Mouse (Mus musculus): ENCODE results near the gene Rrp1b. TPM values are rescaled to one million over a fixed set of nuclear protein-coding genes. Genes with fewer than 3 reads are reported as not detected.
"Not testable (repeated sequence)": the region's sequence is repeated elsewhere in the genome, so short reads cannot be mapped to it uniquely, and the experiment has no call there.

Rrp1b gene
- polyA plus RNA-seq, 1 experiment from 2014 or later, result 13.9 TPM

DNA sequence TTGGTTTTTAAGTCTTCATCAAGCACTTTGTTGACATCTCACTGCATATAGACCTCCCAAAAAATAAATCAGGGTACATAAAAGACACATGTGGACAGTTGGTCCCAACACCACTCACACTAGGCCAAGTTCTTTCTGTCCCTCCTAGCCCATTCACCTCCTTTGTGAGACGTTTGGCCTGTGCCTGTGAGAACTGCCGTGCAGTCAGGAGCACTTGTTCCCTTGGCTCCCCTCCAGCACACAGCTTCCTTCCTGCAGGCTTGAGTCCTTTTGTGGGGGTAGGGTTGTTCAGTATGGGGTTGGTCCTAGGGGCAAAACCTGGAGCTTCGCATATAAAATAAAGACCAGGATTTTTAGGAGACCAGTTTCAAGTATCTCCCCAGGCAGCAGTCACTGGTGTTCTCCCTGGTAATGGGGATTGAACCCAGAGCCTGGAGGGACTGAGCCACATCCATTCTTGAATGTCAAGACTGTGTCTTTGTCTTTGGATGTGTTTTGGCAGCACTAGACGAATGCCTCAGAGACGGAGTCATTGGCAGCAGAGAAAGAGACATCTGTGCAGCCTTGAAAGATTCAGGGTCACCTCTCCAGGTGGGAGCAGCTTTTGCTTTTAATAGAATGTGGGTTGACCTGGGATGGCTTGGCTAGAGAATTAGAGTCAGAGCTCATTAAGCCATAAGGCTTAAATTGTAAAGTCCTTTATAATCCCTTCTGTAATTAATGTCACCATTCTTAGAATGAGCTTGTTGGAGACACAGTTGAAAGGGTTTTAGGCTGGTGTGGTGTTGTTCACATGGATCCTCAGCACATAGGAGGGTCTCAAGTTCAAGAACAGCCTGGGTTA lies 16.6 kb downstream of the Rrp1b start:
- no peak for TF ChIP-seq EP300 (IDR thresholded peaks at IDR 0.05; ENCODE audit: low read depth)
- TF ChIP-seq CTCF (IDR thresholded peaks at IDR 0.05; ENCODE audit: low read depth), result no peak
- H3K27ac ChIP-seq (ENCODE audit: low read depth), result no peak overlapping the region
- WGBS (ENCODE audit: insufficient replicate concordance), result 66% methylated on average over 5 of the region's 5 CpGs
- H3K4me1 ChIP-seq (ENCODE audit: insufficient read depth), result no peaks in the 10 kb centered on the region
- H3K36me3 ChIP-seq (replicated peaks; ENCODE audit: insufficient read depth, low read length), result peaks cover 51% of the 10 kb centered on the region
- H3K9ac ChIP-seq (replicated peaks), result no peak overlapping the region
- H3K4me3 ChIP-seq (ENCODE audit: low read depth, low read length), result no peak overlapping the region
- ATAC-seq (no peak), DNase-seq (no peak)
- no peaks in the 10 kb centered on the region for H3K9me3 ChIP-seq (ENCODE audit: low read length)
- H3K27me3 ChIP-seq (ENCODE audit: insufficient read depth, low read length), result no peaks in the 10 kb centered on the region
- no peak overlapping the region for H3K4me2 ChIP-seq (ENCODE audit: low read depth, low read length)

DNA sequence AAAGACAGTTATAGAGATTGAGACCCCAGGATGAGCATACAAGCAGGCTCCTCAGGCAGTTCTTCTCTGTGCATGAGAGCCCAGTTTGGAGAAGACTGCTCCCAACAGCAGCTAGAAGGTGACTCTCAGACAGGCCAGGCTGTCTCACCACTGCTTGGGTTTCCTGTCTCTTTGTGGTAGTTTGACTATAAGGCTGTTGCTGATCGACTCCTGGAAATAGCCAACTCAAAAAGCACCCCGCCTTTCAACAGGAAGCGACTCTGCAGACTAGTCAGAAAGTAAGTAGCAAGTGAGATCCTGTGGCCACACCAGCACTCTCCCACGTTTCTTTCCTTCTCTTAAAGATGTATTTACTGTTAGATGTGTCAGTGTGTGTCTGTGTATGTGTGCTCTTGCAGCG lies 17.8 kb downstream of the Rrp1b start:
- DNase-seq, result no peak
- H3K4me2 ChIP-seq (ENCODE audit: low read depth, low read length), result no peak overlapping the region
- no peak for ATAC-seq
- no peaks in the 10 kb centered on the region for H3K9me3 ChIP-seq (ENCODE audit: low read length)
- no peak overlapping the region for H3K4me3 ChIP-seq (ENCODE audit: low read depth, low read length)
- H3K27me3 ChIP-seq (ENCODE audit: insufficient read depth, low read length), result no peaks in the 10 kb centered on the region
- TF ChIP-seq EP300 (IDR thresholded peaks at IDR 0.05; ENCODE audit: low read depth) (no peak), CTCF (IDR thresholded peaks at IDR 0.05; ENCODE audit: low read depth) (no peak)
- H3K9ac ChIP-seq (replicated peaks), result no peak overlapping the region
- WGBS (ENCODE audit: insufficient replicate concordance), result 65% methylated on average over 5 of the region's 5 CpGs
- H3K4me1 ChIP-seq (ENCODE audit: insufficient read depth), result no peaks in the 10 kb centered on the region
- no peak overlapping the region for H3K27ac ChIP-seq (ENCODE audit: low read depth)
- peaks cover 53% of the 10 kb centered on the region for H3K36me3 ChIP-seq (replicated peaks; ENCODE audit: insufficient read depth, low read length)

DNA sequence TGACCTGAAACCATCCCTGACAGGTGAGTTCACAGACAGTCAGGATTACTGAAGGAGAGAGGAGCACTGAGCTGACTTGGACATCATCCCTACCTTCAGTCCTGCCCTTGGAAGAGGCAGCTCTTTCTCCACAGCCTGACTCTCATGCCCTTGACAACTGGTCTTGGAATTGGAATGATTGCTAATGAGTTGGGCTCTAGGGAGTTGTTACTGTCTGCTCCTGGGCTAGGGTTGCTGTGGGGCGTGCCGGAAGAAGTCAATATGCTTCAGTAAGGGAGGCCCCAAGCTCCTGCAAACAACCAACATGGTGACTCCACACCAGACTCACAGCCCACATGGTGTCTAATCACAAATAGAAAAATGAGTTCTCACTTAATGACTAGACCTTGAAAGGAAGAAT lies 21.9 kb downstream of the Rrp1b start:
- Histone ChIP-seq H3K27me3 (ENCODE audit: insufficient read depth, low read length) (no peaks in the 10 kb centered on the region), H3K9me3 (ENCODE audit: low read length) (no peaks in the 10 kb centered on the region), H3K9ac (replicated peaks) (no peak overlapping the region), H3K4me1 (ENCODE audit: insufficient read depth) (no peaks in the 10 kb centered on the region), H3K4me3 (ENCODE audit: low read depth, low read length) (no peak overlapping the region), H3K4me2 (ENCODE audit: low read depth, low read length) (no peak overlapping the region), H3K27ac (ENCODE audit: low read depth) (no peak overlapping the region), H3K36me3 (replicated peaks; ENCODE audit: insufficient read depth, low read length) (peaks cover 56% of the 10 kb centered on the region)
- TF ChIP-seq EP300 (IDR thresholded peaks at IDR 0.05; ENCODE audit: low read depth) (no peak), CTCF (IDR thresholded peaks at IDR 0.05; ENCODE audit: low read depth) (no peak)
- WGBS (ENCODE audit: insufficient replicate concordance), result 88% methylated on average over 2 of the region's 2 CpGs
- no peak for DNase-seq
- no peak for ATAC-seq

DNA sequence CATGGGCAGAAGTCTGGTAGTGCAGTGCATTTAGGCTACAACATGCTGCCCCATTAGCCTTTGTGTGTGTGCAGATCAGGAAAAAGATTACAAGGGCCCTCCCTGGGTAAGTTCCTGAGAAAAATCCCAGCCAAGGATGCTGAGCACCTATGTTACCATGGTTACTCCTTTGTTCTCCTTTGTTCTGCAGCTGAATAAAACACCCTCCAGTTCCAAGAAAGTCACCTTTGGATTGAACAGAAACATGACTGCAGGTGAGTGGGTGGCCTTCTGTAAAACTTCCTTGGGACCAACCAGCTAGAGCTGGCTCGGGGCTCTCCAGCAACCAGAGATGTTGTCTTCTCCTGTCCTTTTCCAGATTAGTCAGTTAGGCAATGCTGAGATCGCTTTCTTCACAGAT lies 23.2 kb downstream of the Rrp1b start:
- DNase-seq (no peak), ATAC-seq (no peak)
- H3K9me3 ChIP-seq (ENCODE audit: low read length), result no peaks in the 10 kb centered on the region
- WGBS (ENCODE audit: insufficient replicate concordance), result 84% methylated on average over 2 of the region's 2 CpGs
- no peak overlapping the region for H3K9ac ChIP-seq (replicated peaks)
- no peaks in the 10 kb centered on the region for H3K27me3 ChIP-seq (ENCODE audit: insufficient read depth, low read length)
- H3K27ac ChIP-seq (ENCODE audit: low read depth), result no peak overlapping the region
- peaks cover 52% of the 10 kb centered on the region for H3K36me3 ChIP-seq (replicated peaks; ENCODE audit: insufficient read depth, low read length)
- no peak overlapping the region for H3K4me3 ChIP-seq (ENCODE audit: low read depth, low read length)
- no peak for TF ChIP-seq CTCF (IDR thresholded peaks at IDR 0.05; ENCODE audit: low read depth)
- TF ChIP-seq EP300 (IDR thresholded peaks at IDR 0.05; ENCODE audit: low read depth), result no peak
- no peak overlapping the region for H3K4me2 ChIP-seq (ENCODE audit: low read depth, low read length)
- H3K4me1 ChIP-seq (ENCODE audit: insufficient read depth), result no peaks in the 10 kb centered on the region

DNA sequence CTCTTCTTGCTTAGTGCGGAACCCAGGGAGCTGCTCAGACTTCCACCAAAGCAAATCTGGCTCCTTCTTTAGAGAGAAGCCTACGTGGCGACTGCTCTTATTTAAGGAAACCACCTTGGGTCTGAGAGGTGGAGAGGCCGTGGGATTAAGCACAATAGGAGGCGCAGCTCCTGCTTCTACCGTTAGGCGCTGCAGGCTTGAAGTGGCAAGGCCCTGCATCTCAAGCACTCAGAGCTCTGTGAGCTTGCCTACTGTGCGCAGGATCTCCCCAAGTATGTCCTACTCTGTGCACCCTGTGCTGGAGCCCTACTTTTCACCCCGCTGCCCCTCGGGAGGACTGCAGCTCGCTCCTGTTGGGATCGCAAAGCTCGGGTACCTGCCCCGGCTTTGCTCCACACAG lies 25.3 kb downstream of the Rrp1b start:
- 90% methylated on average over 14 of the region's 14 CpGs for WGBS (ENCODE audit: insufficient replicate concordance)
- Histone ChIP-seq H3K4me2 (ENCODE audit: low read depth, low read length) (no peak overlapping the region), H3K4me1 (ENCODE audit: insufficient read depth) (no peaks in the 10 kb centered on the region), H3K4me3 (ENCODE audit: low read depth, low read length) (no peak overlapping the region), H3K9ac (replicated peaks) (no peak overlapping the region), H3K27me3 (ENCODE audit: insufficient read depth, low read length) (no peaks in the 10 kb centered on the region), H3K27ac (ENCODE audit: low read depth) (no peak overlapping the region), H3K9me3 (ENCODE audit: low read length) (no peaks in the 10 kb centered on the region), H3K36me3 (replicated peaks; ENCODE audit: insufficient read depth, low read length) (peaks cover 42% of the 10 kb centered on the region)
- TF ChIP-seq EP300 (IDR thresholded peaks at IDR 0.05; ENCODE audit: low read depth) (no peak), CTCF (IDR thresholded peaks at IDR 0.05; ENCODE audit: low read depth) (no peak)
- ATAC-seq (no peak), DNase-seq (no peak)

DNA sequence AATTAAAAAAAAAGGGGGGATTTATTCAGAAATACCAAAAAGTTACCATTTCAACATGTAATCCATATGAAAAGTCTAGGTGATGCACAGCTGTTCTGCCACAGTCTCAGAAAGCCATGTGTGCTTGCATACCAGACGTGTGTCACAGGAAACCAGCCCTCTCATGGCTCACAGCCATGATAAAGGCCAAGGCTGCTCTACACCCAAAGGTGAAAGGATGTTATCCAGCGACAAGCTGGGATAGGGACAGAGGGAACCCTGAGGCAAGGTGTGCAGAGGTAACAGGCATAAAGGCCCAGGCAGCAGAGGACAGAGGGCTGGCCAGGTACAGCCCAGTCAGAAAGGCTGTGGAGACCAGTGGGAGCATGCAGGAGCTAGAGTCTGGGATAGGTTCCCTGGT lies 27.8 kb downstream of the Rrp1b start:
- H3K27ac ChIP-seq (ENCODE audit: low read depth), result no peak overlapping the region
- peaks cover 22% of the 10 kb centered on the region for H3K36me3 ChIP-seq (replicated peaks; ENCODE audit: insufficient read depth, low read length)
- H3K9me3 ChIP-seq (ENCODE audit: low read length), result no peaks in the 10 kb centered on the region
- H3K27me3 ChIP-seq (ENCODE audit: insufficient read depth, low read length), result no peaks in the 10 kb centered on the region
- H3K9ac ChIP-seq (replicated peaks), result no peak overlapping the region
- H3K4me1 ChIP-seq (ENCODE audit: insufficient read depth), result no peaks in the 10 kb centered on the region
- no peak overlapping the region for H3K4me3 ChIP-seq (ENCODE audit: low read depth, low read length)
- H3K4me2 ChIP-seq (ENCODE audit: low read depth, low read length), result no peak overlapping the region
- no peak for ATAC-seq
- no peak for TF ChIP-seq CTCF (IDR thresholded peaks at IDR 0.05; ENCODE audit: low read depth)
- no peak for TF ChIP-seq EP300 (IDR thresholded peaks at IDR 0.05; ENCODE audit: low read depth)
- WGBS (ENCODE audit: insufficient replicate concordance), result 54% methylated on average over 2 of the region's 2 CpGs
- DNase-seq, result no peak

DNA sequence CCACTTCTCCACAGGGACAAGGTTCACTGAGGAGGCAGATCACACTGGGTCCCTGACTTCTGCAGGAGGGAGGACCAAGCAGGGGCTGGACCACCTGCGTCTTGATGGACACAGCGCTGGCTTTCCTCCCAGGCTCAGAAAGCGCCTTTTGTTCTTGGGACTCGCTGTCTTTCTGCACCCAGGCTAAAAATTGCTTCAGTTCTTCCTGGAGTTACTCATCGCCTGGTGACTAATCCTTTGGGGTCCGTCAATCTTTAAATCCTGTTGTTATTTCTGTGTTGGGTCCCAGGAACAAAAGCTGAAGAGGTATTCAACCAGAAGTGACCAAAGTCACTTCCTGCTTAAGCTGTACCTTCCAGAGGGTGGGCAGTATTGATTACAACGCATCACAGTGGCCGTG lies 28.9 kb downstream of the Rrp1b start:
- not testable (repeated sequence) for H3K9ac ChIP-seq (replicated peaks); H3K27me3 ChIP-seq (ENCODE audit: insufficient read depth, low read length); H3K27ac ChIP-seq (ENCODE audit: low read depth); ATAC-seq; H3K9me3 ChIP-seq (ENCODE audit: low read length); H3K4me1 ChIP-seq (ENCODE audit: insufficient read depth); H3K4me3 ChIP-seq (ENCODE audit: low read depth, low read length); H3K4me2 ChIP-seq (ENCODE audit: low read depth, low read length); DNase-seq
- peaks cover 16% of the 10 kb centered on the region for H3K36me3 ChIP-seq (replicated peaks; ENCODE audit: insufficient read depth, low read length)
- WGBS (ENCODE audit: insufficient replicate concordance), result 65% methylated on average over 8 of the region's 8 CpGs
